Mouse (Mus musculus) intestine, postnatal 0 days (tissue): Measurements from ENCODE around the gene Acsbg1. TPM values are rescaled to one million over a fixed set of nuclear protein-coding genes. Genes with fewer than 3 reads are reported as not detected.

Experiments
- ATAC-seq: fragments of 200-750 bp; cut with Nextera tagmentation; 2 replicates; pipeline ENCODE4 v1.8.0; 2017; ENCODE audit warnings: mild to moderate bottlenecking, moderate TSS enrichment, moderate library complexity
- H3K27ac ChIP-seq: fragments of 300-500 bp; sonication (generic); 2 replicates; pipeline ENCODE4 v1.5.1; 2014; ENCODE audit warnings: mild to moderate bottlenecking, low read depth, low read length, moderate library complexity
- H3K27me3 ChIP-seq: fragments of 300-500 bp; sonication (generic); replicated peaks from 2 replicates; pipeline ENCODE4 v1.6.1; 2014; ENCODE audit warnings: low read length, mixed read lengths; ENCODE audit not compliant: control insufficient read depth, insufficient read depth
- H3K36me3 ChIP-seq: fragments of 300-500 bp; sonication (generic); 2 replicates; pipeline ENCODE4 v1.6.1; 2014; ENCODE audit warnings: mild to moderate bottlenecking, moderate library complexity; ENCODE audit not compliant: control insufficient read depth, insufficient read depth
- H3K4me1 ChIP-seq: fragments of 300-500 bp; sonication (generic); replicated peaks from 2 replicates; pipeline ENCODE4 v1.6.1; 2014; ENCODE audit warnings: antibody characterized with exemption, low read length, mixed read lengths; ENCODE audit not compliant: control insufficient read depth, insufficient read depth
- H3K4me2 ChIP-seq: fragments of 300-500 bp; sonication (generic); replicated peaks from 2 replicates; pipeline ENCODE4 v1.6.1; 2014; ENCODE audit warnings: low read depth, mild to moderate bottlenecking, moderate library complexity
- H3K4me3 ChIP-seq: fragments of 300-500 bp; sonication (generic); 2 replicates; pipeline ENCODE4 v1.5.1; 2014; ENCODE audit warnings: low read depth, low read length
- H3K9ac ChIP-seq: fragments of 300-500 bp; sonication (generic); 2 replicates; pipeline ENCODE4 v1.6.1; 2014; ENCODE audit warnings: mild to moderate bottlenecking, low read depth, low read length
- H3K9me3 ChIP-seq: fragments of 300-500 bp; sonication (generic); 2 replicates; pipeline ENCODE4 v1.6.1; 2016; ENCODE audit warnings: mixed run types; ENCODE audit not compliant: control insufficient read depth
- CTCF ChIP-seq: sonication (generic); IDR thresholded peaks from 2 replicates; pipeline ENCODE4 v1.5.1; 2016; ENCODE audit warnings: low read depth, mild to moderate bottlenecking, control low read depth, antibody characterized with exemption, moderate library complexity
- WGBS: fragments of 180-500 bp; shearing (Covaris S2); extraction: QIAGEN DNeasy Blood & Tissue Kit; methylation state at CpG from one replicate; pipeline ENCODE4 v1.1.7; 2014; 5-methylcytosine and 5-hydroxymethylcytosine counted together
- microRNA-seq: library from miRNA; unstranded; fragments of <30 nt; microRNA quantifications from one replicate; pipeline ENCODE4, GENCODE M21; 2016
- polyA plus RNA-seq: library from polyadenylated mRNA; unstranded; fragments of >200 nt; fragmentation: Nextera tagmentation; extraction: Ambion mirVana; gene quantifications from 2 replicates; pipeline ENCODE4 v1.2.1, GENCODE M21; 2015

The Acsbg1 gene
- polyA plus RNA-seq, 1 experiment from 2014 or later = 0.16 TPM

DNA sequence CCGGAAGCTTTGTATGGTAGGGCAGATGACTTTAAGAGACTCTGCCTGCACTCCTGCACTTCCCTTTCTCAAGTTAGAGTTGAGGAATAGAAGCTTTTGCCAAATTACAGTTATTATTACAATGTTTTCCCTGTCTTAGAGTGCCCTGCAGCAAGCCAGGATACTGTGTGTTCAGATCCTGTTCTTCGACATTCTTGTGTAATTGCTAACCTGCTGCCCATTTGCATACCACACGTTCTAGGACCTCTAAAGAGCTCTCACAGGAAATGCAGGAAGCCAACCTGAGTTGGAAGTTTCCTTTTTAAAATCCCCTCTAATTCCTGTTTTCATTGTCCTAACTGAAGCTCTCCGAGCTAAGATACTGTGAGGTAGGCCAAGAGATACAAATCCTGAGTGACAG is 94.7 kb downstream of the Acsbg1 start:
- no peak overlapping the region for H3K27ac ChIP-seq
- TF ChIP-seq CTCF = no peak
- WGBS = 45% methylated on average over 4 of the region's 4 CpGs

DNA sequence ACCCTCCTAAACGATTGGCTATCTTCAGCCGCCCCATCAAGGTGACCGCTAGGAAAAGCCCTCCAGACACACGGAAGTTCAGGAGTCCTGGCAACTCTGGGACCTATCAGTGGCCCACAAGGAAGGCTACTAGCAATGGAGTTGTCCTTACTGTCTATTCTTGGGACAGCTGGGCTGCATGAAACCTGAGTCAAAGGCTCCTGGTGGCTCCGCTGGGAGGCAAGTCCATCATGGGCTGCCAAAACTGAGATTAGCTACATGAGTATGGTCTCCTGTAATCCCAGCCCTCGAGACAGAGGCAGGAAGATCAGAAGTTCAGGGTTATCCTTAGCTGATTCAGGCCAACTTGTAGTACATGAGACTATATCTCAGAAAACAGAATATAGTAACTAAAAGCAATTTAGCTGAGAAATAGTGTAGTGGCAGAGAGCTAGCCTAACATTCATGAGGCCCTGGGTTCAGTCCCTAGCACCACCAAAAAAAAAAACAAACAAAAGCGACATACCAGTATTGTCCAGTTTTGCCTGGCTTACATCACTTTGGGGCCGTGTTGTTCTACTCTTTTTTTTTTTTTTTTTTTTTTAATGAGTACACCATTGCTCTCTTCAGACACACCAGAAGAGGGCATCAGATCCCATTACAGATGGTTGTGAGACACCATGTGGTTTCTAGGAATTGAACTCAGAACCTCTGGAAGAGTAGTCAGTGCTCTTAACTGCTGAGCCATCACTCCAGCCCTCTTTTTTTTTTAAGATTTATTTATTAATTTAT is 100.7 kb downstream of the Acsbg1 start:
- TF ChIP-seq CTCF = no peak
- H3K27me3 ChIP-seq = no peaks in the 10 kb centered on the region; the same call in 1 of the 2 replicates
- no peaks in the 10 kb centered on the region for H3K4me1 ChIP-seq
- no peak overlapping the region for H3K27ac ChIP-seq
- 88% methylated on average over 8 of the region's 8 CpGs for WGBS
- H3K36me3 ChIP-seq = no peaks in the 10 kb centered on the region
- H3K4me2 ChIP-seq = no peak overlapping the region
- no peaks in the 10 kb centered on the region for H3K9me3 ChIP-seq
- H3K9ac ChIP-seq = no peak overlapping the region
- no peak overlapping the region for H3K4me3 ChIP-seq
- no peak for ATAC-seq

More for the DNA sequence above, 94.7 kb downstream of the Acsbg1 start:
- ATAC-seq = no peak
- Histone ChIP-seq H3K4me1 (no peaks in the 10 kb centered on the region), H3K4me2 (no peak overlapping the region), H3K9me3 (no peaks in the 10 kb centered on the region), H3K27me3 (no peaks in the 10 kb centered on the region), H3K4me3 (no peak overlapping the region), H3K36me3 (no peaks in the 10 kb centered on the region), H3K9ac (no peak overlapping the region)

DNA sequence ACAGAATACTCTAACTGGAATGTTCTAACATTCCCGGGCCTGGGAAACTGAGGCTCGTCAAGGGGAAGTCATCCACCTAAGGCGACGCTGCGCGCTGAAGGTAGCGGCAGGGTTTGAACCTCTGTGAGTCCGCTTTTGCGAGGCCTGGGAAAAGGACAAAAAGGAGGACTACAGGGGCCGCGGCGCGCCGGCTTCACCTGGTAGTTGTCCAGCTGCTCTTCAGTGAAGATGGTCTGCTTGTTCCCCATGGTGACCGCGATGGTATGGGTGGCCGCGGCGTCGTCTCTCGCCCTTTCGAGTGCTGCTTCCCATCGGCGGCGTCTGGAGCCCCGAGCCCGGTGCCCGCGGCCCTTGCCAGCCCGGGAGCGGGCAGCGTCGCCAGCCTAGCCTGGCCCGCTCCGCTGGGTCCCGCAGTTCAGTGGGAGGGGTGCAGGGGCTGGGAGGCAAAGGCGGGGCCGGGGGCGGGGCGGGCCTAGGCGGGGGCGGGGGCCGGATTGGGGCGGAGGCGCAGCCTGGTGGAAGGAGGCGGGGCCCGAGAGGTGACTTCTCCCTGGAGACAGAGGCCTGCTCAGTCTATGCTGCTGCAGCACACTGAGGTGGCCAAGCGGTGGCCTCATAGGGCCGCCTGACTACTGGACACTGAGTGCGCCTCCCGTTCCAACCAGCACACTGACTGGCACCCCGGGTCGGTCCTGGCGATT is 101.7 kb downstream of the Acsbg1 start, which contains the start of gene Cib2:
Gene Cib2 (minus strand): TSS at position 448 of the 701 bp plus-strand sequence.
- Histone ChIP-seq H3K9ac (peak within 1 kb of the TSS; percentile 54), H3K4me3 (peak within 1 kb of the TSS; percentile 56), H3K36me3 (no peaks in the 10 kb centered on the region), H3K4me2 (peak within 1 kb of the TSS; percentile 93), H3K4me1 (no peaks in the 10 kb centered on the region), H3K27me3 (no peaks in the 10 kb centered on the region; the same call in 1 of the 2 replicates), H3K27ac (no peak within 1 kb of the TSS), H3K9me3 (no peaks in the 10 kb centered on the region)
- TF ChIP-seq CTCF = peak; percentile 71
- WGBS = 3% methylated on average over 37 of the region's 54 CpGs
- peak; percentile 92 for ATAC-seq

DNA sequence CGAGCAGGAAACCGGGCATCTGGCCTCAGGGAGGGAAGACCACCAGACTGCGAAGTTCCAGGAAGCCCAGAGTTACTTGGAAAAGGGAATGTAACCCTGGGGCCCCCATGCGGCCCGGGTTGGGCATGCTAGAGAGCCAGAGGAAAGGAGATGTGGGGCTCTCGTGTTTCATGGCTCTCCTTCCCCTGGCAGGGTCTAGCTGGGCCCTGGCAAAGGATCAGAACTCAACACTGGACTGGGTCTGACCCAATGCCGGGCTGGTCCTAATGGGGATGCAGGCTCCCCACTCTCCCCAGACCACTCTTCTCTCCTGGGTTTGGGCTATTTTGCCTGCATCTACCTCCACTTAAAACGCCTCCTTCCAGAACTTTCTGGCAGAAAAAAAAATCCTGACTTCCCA is 102.9 kb downstream of the Acsbg1 start:
- Histone ChIP-seq H3K4me3 (no peak overlapping the region), H3K4me2 (no peak overlapping the region), H3K27me3 (no peaks in the 10 kb centered on the region; the same call in 1 of the 2 replicates), H3K36me3 (no peaks in the 10 kb centered on the region), H3K9me3 (no peaks in the 10 kb centered on the region), H3K4me1 (no peaks in the 10 kb centered on the region), H3K27ac (no peak overlapping the region), H3K9ac (no peak overlapping the region)
- no peak for ATAC-seq
- TF ChIP-seq CTCF = no peak
- WGBS = 75% methylated on average over 8 of the region's 8 CpGs

DNA sequence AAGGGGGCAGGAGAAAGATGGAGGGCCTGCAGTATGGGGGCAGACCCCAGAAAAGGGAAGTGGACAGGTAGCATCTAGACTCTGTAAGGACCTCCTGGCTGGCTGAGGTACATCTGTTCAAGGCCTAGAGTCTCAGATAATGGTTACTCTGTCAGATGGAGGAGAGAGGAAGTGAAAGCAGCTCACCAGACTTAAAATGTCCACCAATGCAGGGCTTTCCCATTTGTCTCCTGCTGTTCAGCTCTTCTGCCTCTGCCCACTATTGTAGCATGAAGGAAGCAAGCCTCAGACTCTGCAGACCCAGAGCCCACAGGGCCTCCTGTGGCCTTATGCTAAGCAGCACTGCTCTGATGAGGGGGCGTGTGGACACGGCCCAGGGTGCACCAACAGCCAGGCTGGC is 106.6 kb downstream of the Acsbg1 start:
- no peaks in the 10 kb centered on the region; the same call in 1 of the 2 replicates for H3K27me3 ChIP-seq
- no peak for ATAC-seq
- no peak overlapping the region for H3K27ac ChIP-seq
- TF ChIP-seq CTCF = no peak
- no peak overlapping the region for H3K9ac ChIP-seq
- no peaks in the 10 kb centered on the region for H3K9me3 ChIP-seq
- no peak overlapping the region for H3K4me3 ChIP-seq
- no peak overlapping the region for H3K4me2 ChIP-seq
- H3K4me1 ChIP-seq = no peaks in the 10 kb centered on the region
- H3K36me3 ChIP-seq = no peaks in the 10 kb centered on the region
- WGBS = 90% methylated on average over 2 of the region's 2 CpGs

Small RNAs within 50 kb of the gene (microRNA-seq; reads per million reads assigned to microRNA genes)
- gene Mir5710 = not detected

Other genes with a start within 250 kb of the Acsbg1 start
- 5.2 and 6.4 TPM in 2 replicates for gene Dmxl2, start 160.2 kb downstream of the Acsbg1 start, polyA plus RNA-seq
- gene Sh2d7, start 122.9 kb downstream of the Acsbg1 start, polyA plus RNA-seq = not detected in 2 replicates
- 3.7 and 4.4 TPM in 2 replicates for gene Cib2, start 101.7 kb downstream of the Acsbg1 start, polyA plus RNA-seq
- 131 and 137 TPM in 2 replicates for gene Idh3a, start 75.5 kb downstream of the Acsbg1 start, polyA plus RNA-seq
- 3.4 and 4.0 TPM in 2 replicates for gene Dnaja4, start 37.0 kb upstream of the Acsbg1 start, polyA plus RNA-seq
- 108 and 111 TPM in 2 replicates for gene Wdr61, start 72.6 kb upstream of the Acsbg1 start, polyA plus RNA-seq
- gene Crabp1, start 102.9 kb upstream of the Acsbg1 start, polyA plus RNA-seq = 3.2 and 3.5 TPM in 2 replicates
- gene Ireb2, start 201.9 kb upstream of the Acsbg1 start, polyA plus RNA-seq = 17.7 and 19.6 TPM in 2 replicates